Mouse (Mus musculus) G1E (cell line): ENCODE measurements around the gene Tet2.

Source experiments
- CTCF ChIP-seq: IDR thresholded peaks from 2 replicates; pipeline ENCODE4 v1.5.1; 2012; ENCODE audit warnings: low read depth, low read length, inconsistent platforms, mixed read lengths
- POLR2AphosphoS5 ChIP-seq: IDR thresholded peaks from 2 replicates; pipeline ENCODE4 v1.6.1; 2012; ENCODE audit warnings: low read depth, low read length, inconsistent platforms; ENCODE audit not compliant: insufficient replicate concordance
- TAL1 ChIP-seq: conservative IDR thresholded peaks from 2 replicates; pipeline ENCODE4 v1.6.1; 2012; ENCODE audit warnings: low read depth, low read length, inconsistent platforms, mixed read lengths

- no peak for TF ChIP-seq CTCF
- TF ChIP-seq POLR2AphosphoS5 = no peak
- no peak for TF ChIP-seq TAL1
Observed at GRCm38 (mm10) chr3:133459174-133459573, 85.8 kb downstream of the Tet2 start.
